Mouse (Mus musculus): ENCODE data around the gene Pcx. TPM values are rescaled to one million over a fixed set of nuclear protein-coding genes. Genes with fewer than 3 reads are reported as not detected.

Gene Pcx
- 56.3 and 70.9 TPM in 2 replicates for polyA plus RNA-seq (2015; fragmentation: Nextera tagmentation; extraction: Ambion mirVana)

DNA sequence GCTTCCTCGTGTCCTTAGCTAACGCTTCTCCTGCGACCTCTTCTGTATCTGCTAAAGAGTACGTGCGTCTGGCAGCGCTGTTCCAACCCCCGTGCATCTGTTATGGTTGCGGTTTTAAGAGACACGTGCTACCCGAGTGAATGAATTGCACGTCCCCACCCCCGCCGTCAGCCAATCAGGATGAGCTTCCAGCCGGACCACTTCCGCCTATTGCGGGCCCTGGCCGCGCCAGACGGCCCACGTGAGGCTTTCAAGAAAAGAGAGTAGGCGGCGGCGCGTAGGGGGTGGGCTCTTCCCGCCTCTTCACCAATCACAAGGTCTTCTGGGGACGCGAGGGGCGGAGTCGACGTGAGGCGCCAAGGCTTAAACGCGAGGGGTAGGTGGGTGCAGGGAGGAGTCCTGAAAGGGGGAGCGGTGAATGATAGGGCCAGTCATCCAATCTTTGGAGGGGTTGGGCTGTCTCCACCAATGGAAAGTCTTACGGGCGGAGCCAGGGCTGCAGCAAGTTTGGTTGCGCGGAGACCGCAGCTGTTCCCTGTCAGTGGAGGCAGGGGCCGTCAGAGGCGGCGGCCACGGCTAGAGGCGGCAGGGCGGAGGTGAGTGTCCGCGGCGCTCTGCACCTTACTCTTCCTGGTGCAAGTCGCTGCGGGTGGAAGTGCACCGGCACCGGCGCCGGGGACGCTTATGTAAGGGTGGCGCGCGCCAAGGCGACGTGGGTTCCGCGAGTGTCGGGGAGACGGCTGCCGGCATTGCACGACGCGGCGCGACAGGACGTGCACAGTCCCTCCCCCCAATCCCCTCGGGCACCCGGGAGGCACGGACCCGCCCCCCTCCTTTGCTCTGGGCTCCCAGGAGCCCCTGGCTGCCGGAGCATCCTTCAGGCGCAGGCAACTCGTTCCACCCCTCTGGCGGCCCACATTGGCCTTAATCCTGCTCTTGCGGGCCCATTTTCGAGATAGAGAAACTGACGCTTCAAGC, at the start of gene Pcx:
Gene Pcx (plus strand): TSS at position 487 of the 978 bp plus-strand sequence.
- Histone ChIP-seq H3K4me3 (ENCODE audit: low read length) (peak within 1 kb of the TSS; percentile 62), H3K27ac (ENCODE audit: low read length) (no peak within 1 kb of the TSS), H3K27me3 (ENCODE audit: insufficient read depth, low read length) (no peaks in the 10 kb centered on the region), H3K9me3 (ENCODE audit: low read length) (no peaks in the 10 kb centered on the region), H3K36me3 (ENCODE audit: insufficient read depth, low read length) (no peaks in the 10 kb centered on the region), H3K9ac (replicated peaks; ENCODE audit: low read length) (peak within 1 kb of the TSS; percentile 50), H3K4me2 (replicated peaks; ENCODE audit: low read depth, low read length) (peak within 1 kb of the TSS; percentile 87), H3K4me1 (ENCODE audit: insufficient read depth, low read length) (peaks cover 12% of the 10 kb centered on the region)
- peak; percentile 100 for ATAC-seq (ENCODE audit: low FRiP score, low TSS enrichment)
- under 1% methylated on average over 78 of the region's 82 CpGs for WGBS

- 75% methylated on average over 8 of the region's 8 CpGs for WGBS
- Histone ChIP-seq H3K36me3 (ENCODE audit: insufficient read depth, low read length) (no peaks in the 10 kb centered on the region), H3K4me1 (ENCODE audit: insufficient read depth, low read length) (no peaks in the 10 kb centered on the region; the same call in 1 of the 2 replicates), H3K9me3 (ENCODE audit: low read length) (no peaks in the 10 kb centered on the region), H3K9ac (replicated peaks; ENCODE audit: low read length) (no peak overlapping the region), H3K4me2 (replicated peaks; ENCODE audit: low read depth, low read length) (no peak overlapping the region), H3K27ac (ENCODE audit: low read length) (no peak overlapping the region), H3K27me3 (ENCODE audit: insufficient read depth, low read length) (no peaks in the 10 kb centered on the region), H3K4me3 (ENCODE audit: low read length) (no peak overlapping the region)
- no peak for ATAC-seq (ENCODE audit: low FRiP score, low TSS enrichment)
These were observed 48.3 kb upstream of the Pcx start for GRCm38 (mm10) chr19:4461981-4462380.

GRCm38 (mm10) chr19:4464666-4465065, 45.6 kb upstream of the Pcx start:
- Histone ChIP-seq H3K36me3 (ENCODE audit: insufficient read depth, low read length) (no peaks in the 10 kb centered on the region), H3K4me1 (ENCODE audit: insufficient read depth, low read length) (no peaks in the 10 kb centered on the region), H3K4me3 (ENCODE audit: low read length) (no peak overlapping the region), H3K4me2 (replicated peaks; ENCODE audit: low read depth, low read length) (no peak overlapping the region), H3K27me3 (ENCODE audit: insufficient read depth, low read length) (no peaks in the 10 kb centered on the region), H3K9ac (replicated peaks; ENCODE audit: low read length) (no peak overlapping the region), H3K9me3 (ENCODE audit: low read length) (no peaks in the 10 kb centered on the region), H3K27ac (ENCODE audit: low read length) (no peak overlapping the region)
- 79% methylated on average over 4 of the region's 4 CpGs for WGBS
- no peak for ATAC-seq (ENCODE audit: low FRiP score, low TSS enrichment)

DNA sequence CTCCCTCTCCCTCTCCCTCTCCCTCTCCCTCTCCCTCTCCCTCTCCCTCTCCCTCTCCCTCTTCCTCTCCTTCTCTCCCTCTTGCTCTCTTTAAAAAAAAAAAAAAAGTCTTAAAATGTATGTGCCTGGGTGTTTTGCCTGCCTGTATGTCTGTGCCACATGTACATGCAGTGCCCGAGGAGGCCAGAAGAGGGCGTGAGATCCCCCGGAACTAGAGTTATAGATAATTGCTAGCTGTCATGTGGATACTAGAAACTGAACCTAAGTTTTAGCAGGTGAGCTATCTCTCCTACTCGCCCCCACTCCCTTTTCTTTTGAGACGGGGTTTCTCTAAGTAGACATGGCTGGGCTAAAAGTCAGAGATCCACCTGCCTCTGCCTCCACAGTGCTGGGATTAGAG, 41.9 kb upstream of the Pcx start:
- H3K4me2 ChIP-seq (replicated peaks; ENCODE audit: low read depth, low read length), result no peak overlapping the region
- no peak overlapping the region for H3K27ac ChIP-seq (ENCODE audit: low read length)
- WGBS, result 36% methylated on average over 5 of the region's 5 CpGs
- ATAC-seq (ENCODE audit: low FRiP score, low TSS enrichment), result no peak
- H3K27me3 ChIP-seq (ENCODE audit: insufficient read depth, low read length), result no peaks in the 10 kb centered on the region
- no peaks in the 10 kb centered on the region for H3K4me1 ChIP-seq (ENCODE audit: insufficient read depth, low read length)
- no peaks in the 10 kb centered on the region for H3K36me3 ChIP-seq (ENCODE audit: insufficient read depth, low read length)
- H3K9ac ChIP-seq (replicated peaks; ENCODE audit: low read length), result no peak overlapping the region
- H3K9me3 ChIP-seq (ENCODE audit: low read length), result no peaks in the 10 kb centered on the region
- no peak overlapping the region for H3K4me3 ChIP-seq (ENCODE audit: low read length)

- H3K4me1 ChIP-seq (ENCODE audit: insufficient read depth, low read length), result peaks cover 16% of the 10 kb centered on the region
- no peak overlapping the region for H3K9ac ChIP-seq (replicated peaks; ENCODE audit: low read length)
- no peak for ATAC-seq (ENCODE audit: low FRiP score, low TSS enrichment)
- H3K4me3 ChIP-seq (ENCODE audit: low read length), result no peak overlapping the region
- no peak overlapping the region for H3K4me2 ChIP-seq (replicated peaks; ENCODE audit: low read depth, low read length)
- no peaks in the 10 kb centered on the region for H3K9me3 ChIP-seq (ENCODE audit: low read length)
- peaks cover 6% of the 10 kb centered on the region; the same call in 1 of the 2 replicates for H3K27me3 ChIP-seq (ENCODE audit: insufficient read depth, low read length)
- no peaks in the 10 kb centered on the region for H3K36me3 ChIP-seq (ENCODE audit: insufficient read depth, low read length)
- H3K27ac ChIP-seq (ENCODE audit: low read length), result no peak overlapping the region
- WGBS, result 84% methylated on average over 5 of the region's 5 CpGs
These were observed 36.7 kb upstream of the Pcx start for GRCm38 (mm10) chr19:4473549-4473948.

DNA sequence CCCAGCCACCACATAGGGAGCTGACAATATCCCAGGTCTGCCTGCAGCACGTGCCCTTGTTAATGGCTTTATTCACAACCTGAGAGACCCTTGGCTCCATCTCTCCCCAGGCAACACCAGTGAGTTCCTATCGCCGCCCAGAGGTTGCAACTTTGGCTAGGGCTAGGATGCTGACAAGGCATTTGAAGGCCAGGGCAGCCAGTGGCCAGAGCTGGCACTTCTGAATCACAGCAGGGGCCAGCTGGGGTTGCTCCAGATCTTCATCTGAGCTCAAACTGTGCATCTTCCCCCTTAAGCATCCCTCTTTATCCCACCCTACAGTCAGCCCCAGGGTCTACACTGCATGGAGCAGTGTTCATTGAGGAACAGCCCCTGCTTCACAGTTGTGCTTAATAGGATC, 35.5 kb upstream of the Pcx start:
- H3K4me2 ChIP-seq (replicated peaks; ENCODE audit: low read depth, low read length), result no peak overlapping the region
- no peak overlapping the region for H3K27ac ChIP-seq (ENCODE audit: low read length)
- H3K4me1 ChIP-seq (ENCODE audit: insufficient read depth, low read length), result peaks cover 16% of the 10 kb centered on the region
- no peaks in the 10 kb centered on the region for H3K9me3 ChIP-seq (ENCODE audit: low read length)
- no peak overlapping the region for H3K4me3 ChIP-seq (ENCODE audit: low read length)
- 60% methylated on average over 3 of the region's 3 CpGs for WGBS
- H3K36me3 ChIP-seq (ENCODE audit: insufficient read depth, low read length), result no peaks in the 10 kb centered on the region
- H3K9ac ChIP-seq (replicated peaks; ENCODE audit: low read length), result no peak overlapping the region
- peaks cover 6% of the 10 kb centered on the region; the same call in 1 of the 2 replicates for H3K27me3 ChIP-seq (ENCODE audit: insufficient read depth, low read length)
- ATAC-seq (ENCODE audit: low FRiP score, low TSS enrichment), result no peak

- no peak overlapping the region for H3K27ac ChIP-seq (ENCODE audit: low read length)
- H3K27me3 ChIP-seq (ENCODE audit: insufficient read depth, low read length), result peaks cover 6% of the 10 kb centered on the region; the same call in 1 of the 2 replicates
- no peak for ATAC-seq (ENCODE audit: low FRiP score, low TSS enrichment)
- 67% methylated on average over 11 of the region's 11 CpGs for WGBS
- H3K4me1 ChIP-seq (ENCODE audit: insufficient read depth, low read length), result peaks cover 16% of the 10 kb centered on the region
- H3K4me3 ChIP-seq (ENCODE audit: low read length), result no peak overlapping the region
- H3K4me2 ChIP-seq (replicated peaks; ENCODE audit: low read depth, low read length), result no peak overlapping the region
- no peaks in the 10 kb centered on the region for H3K9me3 ChIP-seq (ENCODE audit: low read length)
- no peaks in the 10 kb centered on the region for H3K36me3 ChIP-seq (ENCODE audit: insufficient read depth, low read length)
- no peak overlapping the region for H3K9ac ChIP-seq (replicated peaks; ENCODE audit: low read length)
These were observed 34.9 kb upstream of the Pcx start for GRCm38 (mm10) chr19:4475224-4475925.

DNA sequence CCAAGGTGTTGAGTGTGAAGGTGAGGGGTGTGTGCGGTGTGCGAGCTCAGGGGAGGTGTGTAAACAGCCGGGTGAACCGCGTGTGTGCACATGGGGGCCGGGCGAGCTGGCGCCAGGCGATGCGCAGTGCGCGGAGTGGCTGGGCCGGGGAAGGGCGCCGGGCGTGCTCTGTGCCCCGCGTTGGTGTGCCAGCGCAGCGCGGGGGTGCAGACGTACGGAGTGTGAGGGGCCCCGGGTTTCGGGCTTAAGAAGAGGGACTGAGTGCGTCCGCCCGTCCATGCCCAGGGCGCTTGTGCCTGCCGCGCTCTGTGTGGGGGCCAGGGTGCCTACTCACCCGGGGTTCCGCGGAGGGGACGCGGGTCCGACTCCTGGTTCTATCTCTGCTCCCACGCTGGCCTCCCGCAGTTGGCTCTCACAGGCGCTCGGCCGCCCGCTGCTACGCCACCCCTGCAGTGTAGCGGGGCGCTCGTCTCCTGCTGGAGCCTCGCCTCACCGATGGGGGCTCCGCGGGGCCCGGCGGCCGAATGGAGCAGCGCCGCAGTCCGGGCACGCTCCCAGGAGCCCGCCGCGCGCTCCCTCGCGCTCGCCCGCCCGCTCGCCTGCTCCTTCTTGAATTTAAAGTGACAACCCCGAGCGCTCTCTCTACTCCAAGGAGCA, 33.5 kb upstream of the Pcx start:
- ATAC-seq (ENCODE audit: low FRiP score, low TSS enrichment), result peak; percentile 68
- H3K9me3 ChIP-seq (ENCODE audit: low read length), result no peaks in the 10 kb centered on the region
- H3K4me2 ChIP-seq (replicated peaks; ENCODE audit: low read depth, low read length), result peak overlapping the region; percentile 98
- no peaks in the 10 kb centered on the region for H3K36me3 ChIP-seq (ENCODE audit: insufficient read depth, low read length)
- WGBS, result 0% methylated on average over 55 of the region's 70 CpGs
- peaks cover 6% of the 10 kb centered on the region; the same call in 1 of the 2 replicates for H3K27me3 ChIP-seq (ENCODE audit: insufficient read depth, low read length)
- no peak overlapping the region for H3K27ac ChIP-seq (ENCODE audit: low read length)
- peak overlapping the region; percentile 62 for H3K4me3 ChIP-seq (ENCODE audit: low read length)
- peaks cover 16% of the 10 kb centered on the region for H3K4me1 ChIP-seq (ENCODE audit: insufficient read depth, low read length)
- H3K9ac ChIP-seq (replicated peaks; ENCODE audit: low read length), result peak overlapping the region; percentile 75

DNA sequence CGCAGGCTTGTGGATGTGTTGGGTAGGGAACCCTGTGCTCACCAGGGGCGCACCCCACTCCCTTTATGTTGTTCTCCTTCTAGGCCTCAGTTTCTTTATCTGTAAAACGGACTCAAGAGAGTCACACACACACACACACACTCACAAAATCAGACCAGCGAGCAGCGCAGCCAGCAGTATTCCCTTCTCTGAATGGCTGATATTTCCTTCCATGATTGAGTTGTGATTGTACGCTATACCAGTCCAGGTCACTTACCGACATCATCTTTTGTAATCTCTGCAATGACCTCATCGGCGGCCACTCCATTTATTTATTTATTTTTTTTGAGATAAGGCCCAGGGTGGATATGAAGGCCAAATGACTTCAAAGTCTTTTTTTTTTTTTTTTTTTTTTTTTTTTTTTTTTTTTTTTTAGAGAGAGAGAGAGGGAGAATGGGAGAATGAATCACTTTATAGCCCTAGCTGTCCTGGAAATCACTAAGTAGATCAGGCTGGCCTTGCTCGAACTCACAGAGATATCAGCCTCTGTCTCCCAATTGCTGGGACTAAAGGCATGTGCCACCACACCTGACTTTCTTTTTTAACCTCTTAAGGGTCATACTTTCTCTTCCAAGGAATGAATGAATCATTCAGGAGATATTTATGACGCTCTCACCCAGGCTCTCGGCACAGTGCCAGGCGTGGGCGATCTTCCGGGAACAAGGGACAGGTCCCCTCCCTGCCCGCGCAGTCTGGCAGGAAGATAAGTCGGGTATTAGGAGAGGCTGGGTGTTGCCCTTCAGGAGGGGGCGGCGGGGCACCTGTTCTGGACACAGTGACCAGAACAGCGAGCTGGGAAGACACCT, 32.7 kb upstream of the Pcx start, which contains the start of gene Syt12:
Gene Syt12 (minus strand): TSS at position 103 of the 845 bp plus-strand sequence.
- no peak; the same call in 1 of the 2 replicates for ATAC-seq (ENCODE audit: low FRiP score, low TSS enrichment)

More for the DNA sequence above, 32.7 kb upstream of the Pcx start, which contains the start of gene Syt12:
- no peak within 1 kb of the TSS for H3K27ac ChIP-seq (ENCODE audit: low read length)
- peak within 1 kb of the TSS; percentile 62 for H3K4me3 ChIP-seq (ENCODE audit: low read length)
- H3K36me3 ChIP-seq (ENCODE audit: insufficient read depth, low read length), result no peaks in the 10 kb centered on the region
- H3K27me3 ChIP-seq (ENCODE audit: insufficient read depth, low read length), result peaks cover 6% of the 10 kb centered on the region; the same call in 1 of the 2 replicates
- H3K4me1 ChIP-seq (ENCODE audit: insufficient read depth, low read length), result peaks cover 16% of the 10 kb centered on the region
- H3K9me3 ChIP-seq (ENCODE audit: low read length), result no peaks in the 10 kb centered on the region
- peak within 1 kb of the TSS; percentile 75 for H3K9ac ChIP-seq (replicated peaks; ENCODE audit: low read length)
- WGBS, result 26% methylated on average over 21 of the region's 21 CpGs
- peak within 1 kb of the TSS; percentile 98 for H3K4me2 ChIP-seq (replicated peaks; ENCODE audit: low read depth, low read length)
